Mouse (Mus musculus): ENCODE measurements around the gene Dlgap1. TPM values are rescaled to one million over a fixed set of nuclear protein-coding genes. Genes with fewer than 3 reads are reported as not detected.

The Dlgap1 gene
- 3.7 and 3.8 TPM in 2 replicates for polyA plus RNA-seq (2014; fragmentation: Nextera tagmentation; extraction: Ambion mirVana)

DNA sequence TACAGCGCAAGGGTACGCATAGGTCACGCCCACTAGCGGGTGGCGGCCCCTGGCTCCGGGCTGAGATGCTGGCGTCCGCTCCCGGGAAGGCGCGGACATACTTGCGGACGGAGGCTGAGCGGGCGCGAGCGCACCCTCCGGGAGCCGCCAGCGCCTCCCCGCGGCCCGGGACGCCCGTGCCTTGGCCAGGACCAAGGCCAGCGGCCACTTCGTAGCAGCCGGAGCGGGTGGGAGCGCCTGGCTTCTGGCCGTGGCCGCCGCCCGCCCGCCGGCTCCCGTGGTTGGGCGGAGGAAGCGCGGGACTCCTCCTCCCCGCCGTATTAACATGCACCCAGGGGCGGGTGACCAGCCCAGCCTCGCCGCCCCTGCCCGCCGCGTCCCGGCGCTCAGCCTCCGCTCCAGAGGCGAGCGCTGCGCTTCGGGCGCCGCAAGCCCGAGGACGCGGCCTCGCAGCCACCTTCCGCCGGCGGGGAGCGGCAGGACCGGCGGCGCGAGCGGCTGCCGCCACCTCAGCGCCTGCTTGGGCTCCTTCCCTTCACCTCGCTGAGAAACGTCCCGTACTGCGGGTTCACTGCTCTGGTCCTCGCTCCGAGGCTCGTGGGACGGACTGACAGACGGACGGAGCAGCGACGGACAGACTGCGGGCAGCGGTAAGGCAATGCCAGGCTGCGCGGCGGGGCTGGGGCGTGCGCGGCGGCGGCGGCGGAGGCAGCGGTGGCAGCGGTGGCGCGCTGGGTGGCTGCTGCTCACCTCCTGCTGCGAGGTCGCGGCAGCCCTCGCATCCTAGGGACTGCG is at the start of gene Dlgap1:
Dlgap1 (plus strand) TSS at position 53 of the 795 bp plus-strand sequence.
- no peaks in the 10 kb centered on the region for H3K4me1 ChIP-seq (ENCODE audit: control insufficient read depth, insufficient read depth, low read length)
- ATAC-seq (ENCODE audit: low read depth) = peak; percentile 95
- H3K9ac ChIP-seq (ENCODE audit: low read depth, low read length) = peak within 1 kb of the TSS; percentile 56
- H3K36me3 ChIP-seq (ENCODE audit: control insufficient read depth, insufficient read depth, low read length) = no peaks in the 10 kb centered on the region
- H3K4me2 ChIP-seq (ENCODE audit: low read depth, low read length) = peak within 1 kb of the TSS; percentile 99
- H3K9me3 ChIP-seq (ENCODE audit: control insufficient read depth, low read length) = no peaks in the 10 kb centered on the region
- H3K27me3 ChIP-seq (replicated peaks; ENCODE audit: control insufficient read depth, insufficient read depth, low read length) = peaks cover 48% of the 10 kb centered on the region
- under 1% methylated on average over 45 of the region's 105 CpGs for WGBS
- peak; percentile 88 for DNase-seq (ENCODE audit: low spot score)
- peak within 1 kb of the TSS; percentile 62 for H3K4me3 ChIP-seq (ENCODE audit: low read depth, low read length)
- no peak within 1 kb of the TSS; the same call in 1 of the 2 replicates for H3K27ac ChIP-seq (replicated peaks; ENCODE audit: low read depth, low read length)

DNA sequence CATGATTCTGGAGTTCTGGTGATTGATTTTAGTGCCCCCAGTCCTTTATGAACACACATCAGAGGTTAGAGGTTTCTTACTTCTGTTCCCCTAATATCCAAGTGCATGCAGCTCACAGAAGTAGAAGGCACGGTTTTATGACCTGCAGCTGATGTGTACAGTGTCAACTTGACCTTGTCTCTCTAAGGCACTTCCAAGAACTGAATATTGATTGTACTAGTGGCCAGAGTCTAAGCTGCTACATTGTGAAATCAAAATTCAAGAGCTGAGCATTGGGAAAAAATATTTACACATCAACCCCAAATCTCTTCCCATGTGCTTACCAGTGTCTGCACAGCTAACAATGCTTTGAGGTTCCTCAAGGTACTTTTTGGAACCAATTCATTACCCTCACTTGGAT is 13.9 kb upstream of the Dlgap1 start:
- Histone ChIP-seq H3K9ac (ENCODE audit: low read depth, low read length) (no peak overlapping the region), H3K9me3 (ENCODE audit: control insufficient read depth, low read length) (no peaks in the 10 kb centered on the region), H3K4me1 (ENCODE audit: control insufficient read depth, insufficient read depth, low read length) (no peaks in the 10 kb centered on the region), H3K4me3 (ENCODE audit: low read depth, low read length) (no peak overlapping the region), H3K4me2 (ENCODE audit: low read depth, low read length) (no peak overlapping the region), H3K36me3 (ENCODE audit: control insufficient read depth, insufficient read depth, low read length) (no peaks in the 10 kb centered on the region), H3K27ac (replicated peaks; ENCODE audit: low read depth, low read length) (no peak overlapping the region), H3K27me3 (replicated peaks; ENCODE audit: control insufficient read depth, insufficient read depth, low read length) (no peaks in the 10 kb centered on the region)
- WGBS = 72% methylated on average over 1 of the region's 1 CpGs
- no peak for DNase-seq (ENCODE audit: low spot score)
- no peak for ATAC-seq (ENCODE audit: low read depth)

DNA sequence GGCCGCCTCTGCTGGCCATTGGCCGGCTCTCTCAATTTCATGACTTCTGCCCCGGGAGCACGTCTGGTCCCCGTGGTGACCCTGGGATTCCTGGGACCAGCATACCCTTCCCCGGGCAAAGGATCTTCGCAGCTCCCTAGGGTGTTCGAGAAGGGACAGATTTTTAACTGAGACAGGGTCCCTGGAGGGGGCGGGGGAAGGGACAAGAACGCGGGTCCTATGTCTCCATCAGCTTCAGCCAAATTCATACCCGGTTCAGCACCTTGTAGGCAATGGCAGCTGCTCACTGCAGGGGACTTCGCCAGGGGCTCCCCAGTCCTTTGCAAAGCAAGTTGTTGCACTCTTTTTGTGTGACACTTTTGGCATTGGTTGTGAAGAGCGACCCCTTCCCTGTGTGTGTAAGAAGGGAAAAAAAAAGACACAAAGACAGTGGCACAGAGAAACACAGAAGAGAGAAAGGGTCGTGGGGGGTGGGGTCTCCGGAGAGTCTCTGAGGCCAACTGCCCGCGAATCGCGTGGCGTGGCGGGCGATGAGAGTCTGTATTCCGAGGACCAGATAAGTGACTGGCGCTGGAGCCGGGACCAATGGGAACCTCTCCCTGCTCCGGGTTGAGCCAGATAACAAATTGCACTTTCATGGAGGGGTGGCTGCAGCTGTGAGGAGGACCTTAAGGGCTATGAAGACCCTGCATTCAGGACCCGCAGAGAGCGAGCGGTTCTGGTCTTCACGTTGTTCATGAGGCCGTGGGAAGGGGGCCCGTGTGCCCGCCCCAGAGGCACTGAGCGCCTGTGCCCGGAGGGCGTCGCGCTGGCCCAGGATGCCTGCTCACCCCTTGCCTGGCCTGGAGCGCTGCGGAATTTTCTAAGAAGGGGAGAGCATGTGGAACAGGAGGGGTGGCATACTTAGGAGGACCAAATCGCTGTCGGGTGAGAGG is 1.2 kb downstream of the Dlgap1 start:
- Histone ChIP-seq H3K36me3 (ENCODE audit: control insufficient read depth, insufficient read depth, low read length) (no peaks in the 10 kb centered on the region), H3K4me3 (ENCODE audit: low read depth, low read length) (peak overlapping the region; percentile 62), H3K9me3 (ENCODE audit: control insufficient read depth, low read length) (no peaks in the 10 kb centered on the region), H3K4me2 (ENCODE audit: low read depth, low read length) (peak overlapping the region; percentile 99), H3K27ac (replicated peaks; ENCODE audit: low read depth, low read length) (no peak overlapping the region), H3K4me1 (ENCODE audit: control insufficient read depth, insufficient read depth, low read length) (no peaks in the 10 kb centered on the region), H3K27me3 (replicated peaks; ENCODE audit: control insufficient read depth, insufficient read depth, low read length) (peaks cover 48% of the 10 kb centered on the region), H3K9ac (ENCODE audit: low read depth, low read length) (peak overlapping the region; percentile 56)
- ATAC-seq (ENCODE audit: low read depth) (no peak; the same call in 1 of the 2 replicates), DNase-seq (ENCODE audit: low spot score) (peak; percentile 5)
- WGBS = under 1% methylated on average over 38 of the region's 43 CpGs

DNA sequence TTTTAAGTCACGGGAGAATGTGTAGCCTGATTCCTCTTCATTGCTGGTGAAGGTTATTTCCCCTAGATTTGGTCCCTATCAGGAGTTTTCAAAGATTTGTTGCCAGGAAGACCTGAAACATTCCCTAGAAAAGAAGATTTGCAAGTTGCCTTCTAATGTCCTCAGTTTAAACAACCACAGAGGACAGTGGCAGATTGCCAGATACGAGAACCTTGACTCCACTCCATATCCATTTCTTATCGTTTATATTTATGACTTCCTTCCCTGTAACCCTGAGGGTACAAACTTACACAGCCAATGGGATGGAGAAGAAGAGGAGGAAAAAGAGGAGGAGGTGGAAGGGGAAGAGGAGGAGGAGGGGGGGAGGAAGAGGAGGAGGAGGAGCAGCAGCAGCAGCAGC is 4.2 kb downstream of the Dlgap1 start:
- no peak overlapping the region for H3K4me2 ChIP-seq (ENCODE audit: low read depth, low read length)
- no peak for ATAC-seq (ENCODE audit: low read depth)

DNA sequence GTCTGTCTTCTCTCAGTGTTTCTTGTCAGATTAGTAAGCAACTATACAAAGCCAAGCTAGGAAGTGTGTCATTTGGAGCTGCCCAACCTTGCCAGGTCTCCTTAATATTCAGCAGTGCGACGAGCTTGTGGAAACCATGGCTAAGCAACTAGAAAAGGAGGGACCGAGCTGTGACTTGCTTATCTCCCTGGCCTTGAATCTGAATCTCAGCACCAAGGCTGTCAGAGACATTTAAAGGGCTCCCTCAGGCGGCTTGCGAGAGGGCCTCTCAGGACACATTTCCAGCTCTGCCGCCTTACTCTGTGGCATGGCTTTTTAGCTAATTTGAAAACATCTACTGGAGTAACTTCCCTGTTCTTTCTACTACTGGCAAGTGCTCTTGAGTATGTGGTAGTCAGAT is 5.1 kb downstream of the Dlgap1 start:
- Histone ChIP-seq H3K4me3 (ENCODE audit: low read depth, low read length) (no peak overlapping the region), H3K36me3 (ENCODE audit: control insufficient read depth, insufficient read depth, low read length) (no peaks in the 10 kb centered on the region), H3K4me2 (ENCODE audit: low read depth, low read length) (no peak overlapping the region), H3K27me3 (replicated peaks; ENCODE audit: control insufficient read depth, insufficient read depth, low read length) (peaks cover 34% of the 10 kb centered on the region), H3K4me1 (ENCODE audit: control insufficient read depth, insufficient read depth, low read length) (no peaks in the 10 kb centered on the region), H3K27ac (replicated peaks; ENCODE audit: low read depth, low read length) (no peak overlapping the region), H3K9ac (ENCODE audit: low read depth, low read length) (no peak overlapping the region), H3K9me3 (ENCODE audit: control insufficient read depth, low read length) (no peaks in the 10 kb centered on the region)
- no peak for DNase-seq (ENCODE audit: low spot score)
- ATAC-seq (ENCODE audit: low read depth) = no peak
- WGBS = 64% methylated on average over 6 of the region's 6 CpGs

More for the DNA sequence above, 4.2 kb downstream of the Dlgap1 start:
- WGBS = 72% methylated on average over 3 of the region's 3 CpGs
- no peak overlapping the region for H3K27ac ChIP-seq (replicated peaks; ENCODE audit: low read depth, low read length)
- peaks cover 43% of the 10 kb centered on the region for H3K27me3 ChIP-seq (replicated peaks; ENCODE audit: control insufficient read depth, insufficient read depth, low read length)
- H3K9me3 ChIP-seq (ENCODE audit: control insufficient read depth, low read length) = no peaks in the 10 kb centered on the region
- no peak overlapping the region for H3K4me3 ChIP-seq (ENCODE audit: low read depth, low read length)
- no peaks in the 10 kb centered on the region for H3K36me3 ChIP-seq (ENCODE audit: control insufficient read depth, insufficient read depth, low read length)
- no peak for DNase-seq (ENCODE audit: low spot score)
- H3K4me1 ChIP-seq (ENCODE audit: control insufficient read depth, insufficient read depth, low read length) = no peaks in the 10 kb centered on the region
- no peak overlapping the region for H3K9ac ChIP-seq (ENCODE audit: low read depth, low read length)

DNA sequence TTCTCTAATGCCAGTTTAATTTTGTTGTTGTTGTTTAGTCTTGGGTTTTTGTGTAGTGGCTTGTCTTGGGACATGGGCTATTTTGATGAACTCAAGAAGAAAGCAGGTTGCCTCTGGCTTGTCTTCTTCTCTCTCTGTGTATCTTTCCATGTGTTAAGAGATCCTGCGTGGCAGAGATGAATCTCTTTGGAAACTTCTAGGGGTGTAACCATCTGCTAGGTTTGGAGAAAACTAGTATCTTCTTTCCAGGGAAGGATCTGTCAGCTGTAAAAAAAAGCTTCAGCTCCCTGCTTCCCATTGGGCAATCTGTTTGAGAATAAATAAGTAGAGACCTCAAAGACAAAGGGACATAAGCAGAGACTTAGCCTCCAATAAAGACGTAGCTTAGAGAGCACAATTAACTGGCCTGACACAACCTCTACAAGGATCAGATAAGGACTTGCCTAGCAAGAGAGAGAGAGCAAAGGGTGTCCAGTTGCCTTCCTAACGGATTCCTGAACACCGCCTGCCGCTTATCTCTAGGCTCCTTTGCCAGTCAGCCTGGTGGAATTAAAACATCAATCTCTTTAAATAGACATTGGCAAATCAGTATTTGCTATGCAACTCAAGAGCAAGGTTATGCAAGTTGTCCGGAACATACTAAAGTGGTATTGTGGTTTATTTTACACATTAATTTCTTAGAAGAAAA is 13.5 kb downstream of the Dlgap1 start:
- H3K27me3 ChIP-seq (replicated peaks; ENCODE audit: control insufficient read depth, insufficient read depth, low read length) = no peaks in the 10 kb centered on the region
- no peak overlapping the region for H3K4me2 ChIP-seq (ENCODE audit: low read depth, low read length)
- no peak overlapping the region for H3K27ac ChIP-seq (replicated peaks; ENCODE audit: low read depth, low read length)
- no peak overlapping the region for H3K4me3 ChIP-seq (ENCODE audit: low read depth, low read length)
- no peaks in the 10 kb centered on the region for H3K36me3 ChIP-seq (ENCODE audit: control insufficient read depth, insufficient read depth, low read length)
- WGBS = 77% methylated on average over 6 of the region's 6 CpGs
- H3K4me1 ChIP-seq (ENCODE audit: control insufficient read depth, insufficient read depth, low read length) = no peaks in the 10 kb centered on the region
- H3K9ac ChIP-seq (ENCODE audit: low read depth, low read length) = no peak overlapping the region
- DNase-seq (ENCODE audit: low spot score) (no peak), ATAC-seq (ENCODE audit: low read depth) (no peak)
- no peaks in the 10 kb centered on the region for H3K9me3 ChIP-seq (ENCODE audit: control insufficient read depth, low read length)

DNA sequence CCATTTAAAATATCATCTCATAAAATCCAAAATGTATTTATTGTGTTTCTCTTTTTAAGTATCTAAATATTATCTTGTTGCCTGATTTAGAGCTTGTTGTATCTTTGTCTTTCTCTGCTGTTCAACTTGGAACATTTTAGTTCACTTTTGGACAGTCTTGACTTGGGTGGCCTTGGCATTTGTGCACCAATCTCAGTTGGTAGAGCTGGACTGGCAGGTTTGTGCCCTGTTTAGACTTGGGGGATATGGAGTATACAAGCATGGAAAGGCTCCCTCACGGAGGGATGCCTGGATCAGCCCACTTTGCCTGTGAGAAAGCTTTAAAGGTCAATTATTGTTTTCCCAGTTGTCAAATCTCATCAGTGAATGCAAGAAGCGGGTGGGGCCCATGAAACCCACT is 27.5 kb downstream of the Dlgap1 start:
- Histone ChIP-seq H3K4me2 (ENCODE audit: low read depth, low read length) (no peak overlapping the region), H3K27ac (replicated peaks; ENCODE audit: low read depth, low read length) (no peak overlapping the region), H3K9ac (ENCODE audit: low read depth, low read length) (no peak overlapping the region), H3K4me3 (ENCODE audit: low read depth, low read length) (no peak overlapping the region), H3K27me3 (replicated peaks; ENCODE audit: control insufficient read depth, insufficient read depth, low read length) (no peaks in the 10 kb centered on the region), H3K36me3 (ENCODE audit: control insufficient read depth, insufficient read depth, low read length) (no peaks in the 10 kb centered on the region), H3K9me3 (ENCODE audit: control insufficient read depth, low read length) (no peaks in the 10 kb centered on the region), H3K4me1 (ENCODE audit: control insufficient read depth, insufficient read depth, low read length) (no peaks in the 10 kb centered on the region)
- no peak for ATAC-seq (ENCODE audit: low read depth)
- DNase-seq (ENCODE audit: low spot score) = no peak
- WGBS = 66% methylated on average over 2 of the region's 2 CpGs

DNA sequence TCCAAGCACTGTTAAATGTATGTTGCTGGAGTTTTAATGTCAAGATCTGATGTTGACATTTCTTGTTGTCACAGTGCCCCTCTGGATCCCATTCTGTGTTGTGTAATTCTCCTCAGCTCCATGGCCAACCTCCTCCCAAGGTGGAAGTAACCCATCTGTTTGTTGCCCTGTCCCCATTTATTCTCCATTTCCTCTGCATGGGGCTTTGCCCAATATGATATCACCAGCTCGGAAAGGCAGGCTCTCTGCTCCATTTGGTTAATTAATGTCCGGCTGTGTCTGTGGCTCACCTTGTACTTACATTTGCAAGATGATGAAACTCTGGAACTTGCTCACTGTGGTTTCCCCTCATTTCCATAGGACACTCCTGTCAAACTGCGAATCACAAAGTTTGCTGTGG is 33.2 kb downstream of the Dlgap1 start:
- Histone ChIP-seq H3K4me3 (ENCODE audit: low read depth, low read length) (no peak overlapping the region), H3K27me3 (replicated peaks; ENCODE audit: control insufficient read depth, insufficient read depth, low read length) (no peaks in the 10 kb centered on the region), H3K4me2 (ENCODE audit: low read depth, low read length) (no peak overlapping the region), H3K9ac (ENCODE audit: low read depth, low read length) (no peak overlapping the region), H3K4me1 (ENCODE audit: control insufficient read depth, insufficient read depth, low read length) (no peaks in the 10 kb centered on the region), H3K27ac (replicated peaks; ENCODE audit: low read depth, low read length) (no peak overlapping the region), H3K9me3 (ENCODE audit: control insufficient read depth, low read length) (no peaks in the 10 kb centered on the region), H3K36me3 (ENCODE audit: control insufficient read depth, insufficient read depth, low read length) (no peaks in the 10 kb centered on the region)
- no peak for DNase-seq (ENCODE audit: low spot score)
- WGBS = 87% methylated on average over 3 of the region's 3 CpGs
- no peak for ATAC-seq (ENCODE audit: low read depth)

Data from embryonic facial prominence, embryonic 14.5 days (tissue).